Mouse (Mus musculus): Measurements from ENCODE around the gene Xpo5. TPM values are rescaled to one million over a fixed set of nuclear protein-coding genes. Genes with fewer than 3 reads are reported as not detected.

Xpo5 gene
- total RNA-seq (2012; rRNA removed) (44.7 and 53.7 TPM in 2 replicates), total RNA-seq (2014; rRNA removed) (56.3 and 56.5 TPM in 2 replicates), polyA plus RNA-seq (2012; ENCODE audit: insufficient read length, low read depth) (53.3 and 55.1 TPM in 2 replicates)

GRCm38 (mm10) chr17:46202421-46203071 is at the start of gene Xpo5, which contains the start of gene Polh:
Gene Xpo5, plus strand, starts transcription at chr17:46202782.
Gene Polh, minus strand, starts transcription at chr17:46202645.
- peaks cover 2 to 31% of the 10 kb centered on the region in 2 experiments; a peak in 3 of 4 replicates for H3K4me1 ChIP-seq (ENCODE audit: control insufficient read depth in 1 of 2, insufficient read depth in 2 of 2)
- H3K27me3 ChIP-seq (replicated peaks) = no peaks in the 10 kb centered on the region
- in situ Hi-C loops (cut with MboI; ENCODE audit: low pct_ligation_motif_present, low pct_unique_long_range_greater_than_20kb, low sequenced_read_pairs) = loop anchor here (5.0 kb wide), 1 partner anchor 35 kb away; no protein-coding TSS in a partner anchor
- no peaks in the 10 kb centered on the region for H3K9me3 ChIP-seq (replicated peaks; ENCODE audit: low read length)
- peak within 1 kb of the TSS; percentile 91 to 93 (median 92) for H3K4me3 ChIP-seq (replicated peaks in 1 of 3; ENCODE audit: low read depth in 2 of 3, low read length in 2 of 3, poor library complexity in 1 of 3)
- H3K9ac ChIP-seq (ENCODE audit: insufficient read depth, low read depth) = peak within 1 kb of the TSS; percentile 85
- peak within 1 kb of the TSS; percentile 94 for H3K4me2 ChIP-seq (ENCODE audit: insufficient read depth, low read depth, poor library complexity, severe bottlenecking)
- H3K79me2 ChIP-seq (replicated peaks; ENCODE audit: control insufficient read depth, extremely low read depth, insufficient read depth, poor library complexity, severe bottlenecking) = peaks cover 63% of the 10 kb centered on the region
- peak; percentile 89 for DNase-seq (ENCODE audit: extremely low read depth)
- no peak for TF ChIP-seq SMC3 (IDR thresholded peaks at IDR 0.05; ENCODE audit: low read depth, low read length)
- TF ChIP-seq HCFC1 (IDR thresholded peaks at IDR 0.05; ENCODE audit: low read depth, low read length) = peak; percentile 75
- TF ChIP-seq EP300 (IDR thresholded peaks at IDR 0.05; ENCODE audit: low read length) = no peak; the same call in 1 of the 2 replicates
- peak; percentile 96 for TF ChIP-seq ELF1 (IDR thresholded peaks at IDR 0.05; ENCODE audit: low read depth, low read length)
- peak; percentile 62; the same call in 1 of the 2 replicates for TF ChIP-seq TBP (conservative IDR thresholded peaks at IDR 0.05; ENCODE audit: low read depth, low read length)
- TF ChIP-seq USF2 (conservative IDR thresholded peaks at IDR 0.05; ENCODE audit: low read depth, low read length) = no peak
- TF ChIP-seq CHD2 (IDR thresholded peaks at IDR 0.05; ENCODE audit: low read length) = peak; percentile 61
- TF ChIP-seq IRF4 (IDR thresholded peaks at IDR 0.05; ENCODE audit: low read depth, low read length) = peak; percentile 55
- peak; percentile 91 for TF ChIP-seq MXI1 (IDR thresholded peaks at IDR 0.05; ENCODE audit: low read depth, low read length)
- peak; percentile 74; the same call in 1 of the 2 replicates for TF ChIP-seq KAT2A (IDR thresholded peaks at IDR 0.05; ENCODE audit: insufficient replicate concordance, low read length)
- no peak for TF ChIP-seq CHD1 (IDR thresholded peaks at IDR 0.05; ENCODE audit: low read depth, low read length)
- TF ChIP-seq SIN3A (IDR thresholded peaks at IDR 0.05; ENCODE audit: low read length) = peak; percentile 91
- TF ChIP-seq USF1 (IDR thresholded peaks at IDR 0.05; ENCODE audit: low read depth, low read length) = no peak
- peak; percentile 73; the same call in 1 of the 2 replicates for TF ChIP-seq MYC (IDR thresholded peaks at IDR 0.05; ENCODE audit: low read depth, low read length)
- TF ChIP-seq RCOR1 (conservative IDR thresholded peaks at IDR 0.05; ENCODE audit: low read depth, low read length) = no peak
- no peak for TF ChIP-seq ZKSCAN1 (IDR thresholded peaks at IDR 0.05; ENCODE audit: borderline replicate concordance, low read depth, low read length)
- peak; percentile 98 for TF ChIP-seq NELFE (IDR thresholded peaks at IDR 0.05; ENCODE audit: low read depth, low read length)
- no peak for TF ChIP-seq GABPA (IDR thresholded peaks at IDR 0.05; ENCODE audit: insufficient replicate concordance, low read depth, low read length)
- no peak for TF ChIP-seq UBTF (IDR thresholded peaks at IDR 0.05; ENCODE audit: low read depth, low read length)
- peak; percentile 24; the same call in 1 of the 2 replicates for TF ChIP-seq JUN (IDR thresholded peaks at IDR 0.05; ENCODE audit: insufficient read depth, low read depth, low read length)
- peak; percentile 57; the same call in 1 of the 2 replicates for TF ChIP-seq MEF2A (IDR thresholded peaks at IDR 0.05; ENCODE audit: borderline replicate concordance, low read depth, low read length)
- TF ChIP-seq ETS1 (conservative IDR thresholded peaks at IDR 0.05; ENCODE audit: low read depth, low read length) = no peak; the same call in 1 of the 2 replicates
- peak; percentile 77; the same call in 1 of the 2 replicates for TF ChIP-seq MAX (IDR thresholded peaks at IDR 0.05; ENCODE audit: low read length)
- TF ChIP-seq MAFK (IDR thresholded peaks at IDR 0.05; ENCODE audit: insufficient replicate concordance, low read length) = no peak
- TF ChIP-seq JUND (conservative IDR thresholded peaks at IDR 0.05; ENCODE audit: low read depth, low read length) = no peak
- no peak for TF ChIP-seq PAX5 (IDR thresholded peaks at IDR 0.05; ENCODE audit: low read length)
- TF ChIP-seq ZMIZ1 (IDR thresholded peaks at IDR 0.05; ENCODE audit: low read depth, low read length) = peak; percentile 80
- TF ChIP-seq ZNF384 (IDR thresholded peaks at IDR 0.05; ENCODE audit: low read depth, low read length) = no peak
- TF ChIP-seq CTCF (conservative IDR thresholded peaks at IDR 0.05 in 1 of 2, IDR thresholded peaks at IDR 0.05 in 1 of 2; ENCODE audit: low read depth in 2 of 2, low read length in 2 of 2) = no peak
- TF ChIP-seq POLR2A (IDR thresholded peaks at IDR 0.05; ENCODE audit: low read depth, low read length) = peak; percentile 88
- TF ChIP-seq MAZ (IDR thresholded peaks at IDR 0.05; ENCODE audit: low read depth, low read length) = no peak
- no peak for TF ChIP-seq RAD21 (IDR thresholded peaks at IDR 0.05; ENCODE audit: low read depth, low read length)
- peak; percentile 96 for TF ChIP-seq NRF1 (IDR thresholded peaks at IDR 0.05; ENCODE audit: low read depth, low read length)
- peak; percentile 91 for TF ChIP-seq TCF12 (IDR thresholded peaks at IDR 0.05; ENCODE audit: low read depth, low read length)
- peak; percentile 52; the same call in 1 of the 2 replicates for TF ChIP-seq POLR2AphosphoS2 (IDR thresholded peaks at IDR 0.05; ENCODE audit: low read depth, low read length)
- peak; percentile 36; the same call in 1 of the 2 replicates for TF ChIP-seq BHLHE40 (IDR thresholded peaks at IDR 0.05; ENCODE audit: low read depth, low read length)
- peak; percentile 83; the same call in 1 of the 2 replicates for TF ChIP-seq E2F4 (IDR thresholded peaks at IDR 0.05; ENCODE audit: insufficient replicate concordance, low read depth, low read length)
- TF ChIP-seq ZC3H11A (IDR thresholded peaks at IDR 0.05; ENCODE audit: low read depth, low read length) = no peak
- peaks cover 38 to 59% of the 10 kb centered on the region in 2 experiments for H3K36me3 ChIP-seq (replicated peaks in 1 of 2; ENCODE audit: control insufficient read depth in 1 of 2, insufficient read depth in 1 of 2, low read length in 1 of 2)
- dilution Hi-C loops (cut with MboI; ENCODE audit: extremely low pct_ligation_motif_present, extremely low pct_unique_long_range_greater_than_20kb, low sequenced_read_pairs) = no loop called here
- peak within 1 kb of the TSS; percentile 57 for H3K27ac ChIP-seq (ENCODE audit: insufficient read depth, low read depth)

Data from CH12.LX (cell line).